21 mouse cellular contexts compared by ENCODE assay signal in the genomic region with DNA sequence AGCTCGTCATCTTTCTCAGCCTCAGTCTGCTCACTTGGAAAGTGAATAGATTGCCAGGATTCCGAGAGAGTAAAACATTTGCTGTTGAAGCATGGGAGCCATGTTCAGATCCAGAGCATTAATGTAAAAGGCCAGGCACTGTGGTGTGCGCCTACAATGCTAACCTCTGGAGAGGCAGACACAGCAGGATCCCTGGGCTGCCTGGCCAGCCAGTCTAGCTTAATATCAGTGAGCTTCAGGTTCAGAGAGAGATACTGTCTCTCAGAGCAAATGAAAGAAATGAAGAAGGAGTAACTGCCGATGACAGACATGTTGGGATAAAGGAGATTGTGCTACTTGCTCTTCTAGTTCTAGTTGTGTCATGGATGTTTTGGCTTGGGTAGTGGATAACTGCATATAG.
A peak's percentile ranks its signal among the peaks of the same experiment; 100 is the strongest.
DNase-seq lines count a peak whose midpoint lies in the region; ATAC-seq and TF ChIP-seq lines count a peak whose summit lies in the region.
"Had no signal": no experiment of that assay in that cellular context is flagged by ENCODE, and none has a peak within 500 bp of the region (broad histone marks: within the 10 kb centered on the region; RNA-seq: fewer than 3 reads in every experiment).

No protein-coding gene starts in this region.

- no peaks in the 10 kb centered on the region for H3K9me3 ChIP-seq in megakaryocyte, embryonic 14.5 days
- H3K9me3 ChIP-seq in liver, embryonic 12.5 days (replicated peaks) = no peaks in the 10 kb centered on the region
- H3K9me3 ChIP-seq: embryonic facial prominence, embryonic 13.5 days; G1E; hindbrain, embryonic 15.5 days; intestine, embryonic 15.5 days; lung, embryonic 15.5 days had no signal

- no peaks in the 10 kb centered on the region for H3K27me3 ChIP-seq in megakaryocyte, embryonic 14.5 days (replicated peaks)
- H3K27me3 ChIP-seq in liver, embryonic 12.5 days (replicated peaks) = no peaks in the 10 kb centered on the region
- H3K27me3 ChIP-seq: embryonic facial prominence, embryonic 13.5 days; hindbrain, embryonic 15.5 days; intestine, embryonic 15.5 days; lung, embryonic 15.5 days had no signal

- peak; percentile 52 for DNase-seq in c-Kit-positive CD71-positive TER-119-positive erythroid progenitor cells, embryonic 14.5 days (ENCODE audit: low spot score)
- no peak for DNase-seq in layer of hippocampus, adult 2 months (ENCODE audit: low spot score in 2 of 2)
- no peak for DNase-seq in kidney, postnatal 36 days
- DNase-seq: adrenal gland, adult 2 months; cerebellum, adult 2 months; cerebellum, postnatal 25 days; kidney, adult 9 months; kidney, postnatal 25 days; lung, postnatal 4 days had no signal

- peak overlapping the region; percentile 26 for H3K4me2 ChIP-seq in liver, embryonic 12.5 days
- H3K4me2 ChIP-seq: embryonic facial prominence, embryonic 13.5 days; hindbrain, embryonic 15.5 days; intestine, embryonic 15.5 days; lung, embryonic 15.5 days; midbrain, embryonic 11.5 days had no signal

- H3K36me3 ChIP-seq in megakaryocyte, embryonic 14.5 days (replicated peaks; ENCODE audit: low read length) = peaks cover 73% of the 10 kb centered on the region
- H3K36me3 ChIP-seq in liver, embryonic 12.5 days = no peaks in the 10 kb centered on the region
- H3K36me3 ChIP-seq: embryonic facial prominence, embryonic 13.5 days; G1E; hindbrain, embryonic 15.5 days; intestine, embryonic 15.5 days; lung, embryonic 15.5 days had no signal

- 22% methylated on average over 4 of the region's 4 CpGs for WGBS in liver, embryonic 12.5 days (ENCODE audit: insufficient replicate concordance)

- TF ChIP-seq CTCF in layer of hippocampus, adult 2 months (conservative IDR thresholded peaks at IDR 0.05) = no peak

- H3K9ac ChIP-seq in liver, embryonic 12.5 days = peak overlapping the region; percentile 36
- H3K9ac ChIP-seq: embryonic facial prominence, embryonic 13.5 days; hindbrain, embryonic 15.5 days; intestine, embryonic 15.5 days; lung, embryonic 15.5 days had no signal

- peaks cover 83% of the 10 kb centered on the region for H3K4me1 ChIP-seq in megakaryocyte, embryonic 14.5 days
- H3K4me1 ChIP-seq in liver, embryonic 12.5 days = peaks cover 92% of the 10 kb centered on the region
- H3K4me1 ChIP-seq: embryonic facial prominence, embryonic 13.5 days; hindbrain, embryonic 15.5 days; lung, embryonic 15.5 days had no signal

- peak overlapping the region; percentile 51 for H3K4me3 ChIP-seq in megakaryocyte, embryonic 14.5 days (replicated peaks)
- H3K4me3 ChIP-seq in liver, embryonic 12.5 days = no peak overlapping the region
- no peak overlapping the region for H3K4me3 ChIP-seq in layer of hippocampus, adult 2 months
- H3K4me3 ChIP-seq: embryonic facial prominence, embryonic 13.5 days; hindbrain, embryonic 15.5 days; intestine, embryonic 15.5 days; lung, embryonic 15.5 days had no signal

- H3K27ac ChIP-seq in liver, embryonic 12.5 days = peak overlapping the region; percentile 100
- no peak overlapping the region for H3K27ac ChIP-seq in layer of hippocampus, adult 2 months
- H3K27ac ChIP-seq: embryonic facial prominence, embryonic 13.5 days; hindbrain, embryonic 15.5 days; intestine, embryonic 15.5 days; lung, embryonic 15.5 days had no signal

- ATAC-seq in megakaryocyte, adult 5-6 weeks (ENCODE audit: poor library complexity, severe bottlenecking) = no peak
- ATAC-seq in liver, embryonic 12.5 days = peak; percentile 42
- 0 out of 2 replicates have a peak, but pooled peaks have one; percentile 5 for ATAC-seq in megakaryocyte-erythroid progenitor cell, adult 5-6 weeks (replicated peaks; ENCODE audit: low FRiP score, low TSS enrichment, poor library complexity, severe bottlenecking)
- no peak for ATAC-seq in inflammation-experienced regulatory T-cells, adult 6 months
- ATAC-seq: forebrain, embryonic 16.5 days had no signal

Comparison
In these comparisons a context has a peak if more than half of its experiments do, and no peak if none do; other contexts are left out.
1. ATAC-seq: peak in liver, embryonic 12.5 days (single experiment) and megakaryocyte-erythroid progenitor cell, adult 5-6 weeks (single experiment); none in megakaryocyte, adult 5-6 weeks (single experiment) and inflammation-experienced regulatory T-cells, adult 6 months (single experiment).